Mouse (Mus musculus): ENCODE measurements around the gene Gclc. TPM values are rescaled to one million over a fixed set of nuclear protein-coding genes. Genes with fewer than 3 reads are reported as not detected.
"Not testable (repeated sequence)": the region's sequence is repeated elsewhere in the genome, so short reads cannot be mapped to it uniquely, and the experiment has no call there.

Gene Gclc
- total RNA-seq, 4 experiments from 2014 or later = 45.7 to 50.4 (median 49.4) TPM

GRCm38 (mm10) chr9:77744798-77745197 is 9.5 kb upstream of the Gclc start:
- DNase-seq (ENCODE audit: low spot score in 2 of 2) = no peak

- no peak for DNase-seq (ENCODE audit: low spot score in 2 of 2)
Observed at GRCm38 (mm10) chr9:77746315-77746714, 8.0 kb upstream of the Gclc start.

GRCm38 (mm10) chr9:77748292-77748691 is 6.0 kb upstream of the Gclc start:
- DNase-seq (ENCODE audit: low spot score in 2 of 2) = not testable (repeated sequence)

GRCm38 (mm10) chr9:77750133-77751060 is 3.9 kb upstream of the Gclc start:
- peak; percentile 93 to 96 for DNase-seq (ENCODE audit: low spot score in 2 of 2)

- DNase-seq (ENCODE audit: low spot score in 2 of 2) = peak in 1 of 2 experiments; percentile 40
Observed at GRCm38 (mm10) chr9:77751091-77751521, 3.2 kb upstream of the Gclc start.

GRCm38 (mm10) chr9:77754728-77755402 is 530 bp downstream of the Gclc start:
- peak; percentile 53 to 57 for DNase-seq (ENCODE audit: low spot score in 2 of 2)

- DNase-seq (ENCODE audit: low spot score in 2 of 2) = no peak
Observed at GRCm38 (mm10) chr9:77755403-77755784, 1.1 kb downstream of the Gclc start.

- DNase-seq (ENCODE audit: low spot score in 2 of 2) = no peak
Observed at GRCm38 (mm10) chr9:77756076-77756475, 1.7 kb downstream of the Gclc start.

GRCm38 (mm10) chr9:77757331-77757730 is 3.0 kb downstream of the Gclc start:
- DNase-seq (ENCODE audit: low spot score in 2 of 2) = no peak

- no peak for DNase-seq (ENCODE audit: low spot score in 2 of 2)
Observed at GRCm38 (mm10) chr9:77758481-77758880, 4.1 kb downstream of the Gclc start.

- no peak for DNase-seq (ENCODE audit: low spot score in 2 of 2)
Observed at GRCm38 (mm10) chr9:77759111-77759510, 4.8 kb downstream of the Gclc start.

GRCm38 (mm10) chr9:77759756-77760155 is 5.4 kb downstream of the Gclc start:
- DNase-seq (ENCODE audit: low spot score in 2 of 2) = no peak

- no peak for DNase-seq (ENCODE audit: low spot score in 2 of 2)
Observed at GRCm38 (mm10) chr9:77766218-77766617, 11.9 kb downstream of the Gclc start.

GRCm38 (mm10) chr9:77766767-77767166 is 12.4 kb downstream of the Gclc start:
- no peak for DNase-seq (ENCODE audit: low spot score in 2 of 2)

GRCm38 (mm10) chr9:77770909-77771308 is 16.6 kb downstream of the Gclc start:
- no peak for DNase-seq (ENCODE audit: low spot score in 2 of 2)

GRCm38 (mm10) chr9:77771330-77771729 is 17.0 kb downstream of the Gclc start:
- no peak for DNase-seq (ENCODE audit: low spot score in 2 of 2)

- DNase-seq (ENCODE audit: low spot score in 2 of 2) = no peak
Observed at GRCm38 (mm10) chr9:77771765-77772383, 17.5 kb downstream of the Gclc start.

- DNase-seq (ENCODE audit: low spot score in 2 of 2) = no peak
Observed at GRCm38 (mm10) chr9:77776720-77777515, 22.6 kb downstream of the Gclc start.

- no peak for DNase-seq (ENCODE audit: low spot score in 2 of 2)
Observed at GRCm38 (mm10) chr9:77777622-77778021, 23.3 kb downstream of the Gclc start.

GRCm38 (mm10) chr9:77779711-77780110 is 25.4 kb downstream of the Gclc start:
- no peak for DNase-seq (ENCODE audit: low spot score in 2 of 2)

Data from left cerebral cortex, adult 8-10 months (tissue).